20 mouse cellular contexts compared by ENCODE assay signal in the genomic region with DNA sequence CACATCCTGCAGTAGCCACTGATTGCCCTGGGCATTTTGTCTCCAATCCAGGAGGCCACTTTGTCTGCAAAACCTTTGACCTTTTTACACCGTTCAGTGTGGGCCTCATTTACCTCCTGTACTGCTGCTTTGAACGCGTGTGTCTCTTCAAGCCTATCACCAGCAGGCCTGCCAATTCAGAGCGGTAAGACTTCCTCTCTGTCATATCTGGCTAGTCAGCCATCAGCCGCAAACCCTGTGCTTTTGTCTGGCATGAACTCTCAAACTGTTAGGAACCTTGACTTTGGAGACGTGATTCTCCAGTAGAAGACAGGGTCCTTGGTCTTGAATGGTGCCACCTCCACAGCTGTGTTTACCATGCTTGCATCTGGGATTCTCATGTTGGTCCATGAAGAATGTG. TPM values are rescaled to one million over a fixed set of nuclear protein-coding genes. Genes with fewer than 3 reads are reported as not detected.
A peak's percentile ranks its signal among the peaks of the same experiment; 100 is the strongest.
DNase-seq lines count a peak whose midpoint lies in the region; ATAC-seq and TF ChIP-seq lines count a peak whose summit lies in the region.
"Had no signal": no experiment of that assay in that cellular context is flagged by ENCODE, and none has a peak within 500 bp of the region (broad histone marks: within the 10 kb centered on the region; RNA-seq: fewer than 3 reads in every experiment).

No protein-coding gene starts in this region.

- H3K27ac ChIP-seq in MEL (ENCODE audit: control insufficient read depth, low read depth, low read length) = peak overlapping the region; percentile 13
- H3K27ac ChIP-seq: embryonic facial prominence, embryonic 10.5 days; embryonic facial prominence, embryonic 12.5 days; forebrain, embryonic 13.5 days; forebrain, embryonic 15.5 days had no signal

- TF ChIP-seq EP300 in MEL (IDR thresholded peaks at IDR 0.05; ENCODE audit: low read depth in 1 of 2, low read length in 2 of 2) = peak; percentile 48 to 76; a peak in 3 of 4 replicates

- no peaks in the 10 kb centered on the region for H3K9me3 ChIP-seq in MEL (replicated peaks; ENCODE audit: insufficient read depth, low read length)
- H3K9me3 ChIP-seq: embryonic facial prominence, embryonic 10.5 days; embryonic facial prominence, embryonic 12.5 days; forebrain, embryonic 13.5 days; forebrain, embryonic 15.5 days had no signal

- H3K4me1 ChIP-seq in MEL (ENCODE audit: control insufficient read depth in 1 of 2, insufficient read depth in 2 of 2, low read length in 2 of 2) = peaks cover 35 to 54% of the 10 kb centered on the region in 2 experiments
- H3K4me1 ChIP-seq: embryonic facial prominence, embryonic 10.5 days; embryonic facial prominence, embryonic 12.5 days; forebrain, embryonic 13.5 days had no signal

- 0 out of 2 replicates have a peak, but pooled peaks have one; percentile 21 for ATAC-seq in megakaryocyte progenitor cell, adult 5-6 weeks (replicated peaks; ENCODE audit: poor library complexity)
- ATAC-seq: activated CD4-positive, CD25-positive, alpha-beta regulatory T cell, adult 4 months; forebrain, embryonic 13.5 days; forebrain, embryonic 15.5 days; forebrain, postnatal 0 days; Patski had no signal

- H3K79me2 ChIP-seq in MEL (ENCODE audit: control insufficient read depth, insufficient read depth, low read length, poor library complexity) = no peaks in the 10 kb centered on the region; the same call in 1 of the 2 replicates

- DNase-seq in kidney, adult 9 months = peak; percentile 29
- DNase-seq in kidney, adult 11 months = no peak
- DNase-seq in MEL (ENCODE audit: low read depth, low spot score) = peak; percentile 83
- no peak for DNase-seq in spleen, postnatal 10 days (ENCODE audit: low spot score in 2 of 2)
- DNase-seq: adrenal gland, adult 8-10 months; adrenal gland, postnatal 14 days; adrenal gland, postnatal 36 days; cerebellum, adult 11-12 months; cerebellum, adult 2 months; cerebellum, adult 9-10 months; cerebellum, postnatal 10 days; cerebellum, postnatal 25 days; forebrain, postnatal 0 days had no signal

- TF ChIP-seq POLR2A in MEL (IDR thresholded peaks at IDR 0.05; ENCODE audit: control insufficient read depth in 1 of 2, insufficient read depth in 1 of 2, low read depth in 1 of 2, low read length in 2 of 2, poor library complexity in 1 of 2) = no peak

- no peak for TF ChIP-seq CTCF in MEL (IDR thresholded peaks at IDR 0.05 in 2 of 3, conservative IDR thresholded peaks at IDR 0.05 in 1 of 3; ENCODE audit: control insufficient read depth in 1 of 3, insufficient read depth in 1 of 3, low read depth in 2 of 3, low read length in 3 of 3, poor library complexity in 1 of 3, severe bottlenecking in 1 of 3)

- no peak overlapping the region for H3K9ac ChIP-seq in MEL (ENCODE audit: control insufficient read depth, low read depth, low read length, poor library complexity, severe bottlenecking)
- H3K9ac ChIP-seq: embryonic facial prominence, embryonic 12.5 days; forebrain, embryonic 13.5 days; forebrain, embryonic 15.5 days; forebrain, postnatal 0 days had no signal

- no peak overlapping the region for H3K4me3 ChIP-seq in MEL (ENCODE audit: control insufficient read depth in 1 of 2, insufficient read depth in 1 of 2, low read depth in 2 of 2, low read length in 2 of 2)
- H3K4me3 ChIP-seq: embryonic facial prominence, embryonic 10.5 days; embryonic facial prominence, embryonic 12.5 days; forebrain, embryonic 13.5 days; forebrain, embryonic 15.5 days had no signal

- peaks cover 22 to 68% of the 10 kb centered on the region in 2 experiments for H3K36me3 ChIP-seq in MEL (ENCODE audit: control insufficient read depth in 1 of 2, insufficient read depth in 2 of 2, low read length in 2 of 2)

- H3K27me3 ChIP-seq in MEL (ENCODE audit: control insufficient read depth in 1 of 2, insufficient read depth in 2 of 2, low read length in 2 of 2) = no peaks in the 10 kb centered on the region
- H3K27me3 ChIP-seq: embryonic facial prominence, embryonic 12.5 days; forebrain, embryonic 13.5 days; forebrain, embryonic 15.5 days; Patski had no signal

- no peak for TF ChIP-seq RAD21 in MEL (IDR thresholded peaks at IDR 0.05; ENCODE audit: low read depth, low read length)

TF ChIP-seq in MEL, 35 proteins besides CTCF, POLR2A, EP300 and RAD21:
- TF ChIP-seq TCF12 (IDR thresholded peaks at IDR 0.05; ENCODE audit: low read depth, low read length) (peak; percentile 83), TAL1 (IDR thresholded peaks at IDR 0.05; ENCODE audit: low read length) (peak; percentile 30; the same call in 1 of the 2 replicates), POLR2AphosphoS2 (IDR thresholded peaks at IDR 0.05; ENCODE audit: low read length) (no peak), NRF1 (IDR thresholded peaks at IDR 0.05; ENCODE audit: insufficient read depth, low read depth, low read length, poor library complexity, severe bottlenecking) (no peak), GABPA (IDR thresholded peaks at IDR 0.05; ENCODE audit: low read depth, low read length) (no peak), ELF1 (IDR thresholded peaks at IDR 0.05; ENCODE audit: low read depth, low read length) (no peak), E2F4 (IDR thresholded peaks at IDR 0.05; ENCODE audit: borderline replicate concordance, low read depth, low read length) (no peak), POLR2AphosphoS5 (IDR thresholded peaks at IDR 0.05; ENCODE audit: borderline replicate concordance, low read depth, low read length) (no peak), SMC3 (IDR thresholded peaks at IDR 0.05; ENCODE audit: low read depth, low read length) (no peak), USF2 (IDR thresholded peaks at IDR 0.05; ENCODE audit: borderline replicate concordance in 1 of 2, insufficient read depth in 1 of 2, low read depth in 1 of 2, low read length in 2 of 2) (no peak), JUND (IDR thresholded peaks at IDR 0.05; ENCODE audit: low read depth, low read length) (no peak), ETS1 (IDR thresholded peaks at IDR 0.05; ENCODE audit: low read depth, low read length) (peak; percentile 60), GATA1 (IDR thresholded peaks at IDR 0.05; ENCODE audit: low read depth, low read length) (peak; percentile 43; the same call in 1 of the 2 replicates), MAX (IDR thresholded peaks at IDR 0.05; ENCODE audit: low read length) (0 out of 2 replicates have a peak, but pooled peaks have one; percentile 23), RCOR1 (IDR thresholded peaks at IDR 0.05; ENCODE audit: low read depth, low read length) (peak; percentile 76), MXI1 (IDR thresholded peaks at IDR 0.05; ENCODE audit: low read depth, low read length) (peak; percentile 51; the same call in 1 of the 2 replicates)

RNA-seq across cellular contexts. Expression of a gene that starts 26.6 kb away (rescaled TPM):
- 12.2 and 13.4 TPM in 2 replicates for total RNA-seq in MEL (2012; rRNA removed)
- polyA plus RNA-seq in MEL (2012; ENCODE audit: insufficient read depth in 1 of 2, insufficient read length in 2 of 2, low read depth in 1 of 2, low replicate concordance in 2 of 2, missing spikeins in 1 of 2) = 10 to 100 TPM in 1 of 2 experiments, not detected in 1; 12.1 TPM
- 19.1 and 20.1 TPM in 2 replicates for total RNA-seq in megakaryocyte progenitor cell, adult 5-6 weeks (2015)
- 6.3 and 11.3 TPM in 2 replicates for total RNA-seq in megakaryocyte progenitor cell, adult 5-6 weeks (2017)

RNA-seq across cellular contexts. Expression of a gene that starts 29.9 kb away (rescaled TPM):
- 77.9 and 82.2 TPM in 2 replicates for total RNA-seq in MEL (2012; rRNA removed)
- polyA plus RNA-seq in MEL (2012; ENCODE audit: insufficient read depth in 1 of 2, insufficient read length in 2 of 2, low read depth in 1 of 2, low replicate concordance in 2 of 2, missing spikeins in 1 of 2) = 10 to 100 TPM; 47.3 to 99.6 TPM
- 16.5 and 37.1 TPM in 2 replicates for total RNA-seq in megakaryocyte progenitor cell, adult 5-6 weeks (2015)
- 136 and 148 TPM in 2 replicates for total RNA-seq in megakaryocyte progenitor cell, adult 5-6 weeks (2017)

Comparison
In these comparisons a context has a peak if more than half of its experiments do, and no peak if none do; other contexts are left out.
1. DNase-seq: peak in kidney, adult 9 months (single experiment) and MEL (single experiment); none in kidney, adult 11 months (single experiment) and spleen, postnatal 10 days (0 of 2).